Mouse (Mus musculus) megakaryocyte, embryonic 14.5 days (primary cell): ENCODE data around the gene Rsad1. TPM values are rescaled to one million over a fixed set of nuclear protein-coding genes. Genes with fewer than 3 reads are reported as not detected.

Source experiments
- H3K27me3 ChIP-seq: replicated peaks from 2 replicates; pipeline ENCODE3; 2012; ENCODE audit warnings: inconsistent platforms
- H3K36me3 ChIP-seq: replicated peaks from 2 replicates; pipeline ENCODE3; 2012; ENCODE audit warnings: low read length, inconsistent platforms, mixed read lengths
- H3K4me1 ChIP-seq: 2 replicates; pipeline ENCODE4 v1.6.1; 2012; ENCODE audit warnings: inconsistent platforms
- H3K4me3 ChIP-seq: replicated peaks from 2 replicates; pipeline ENCODE3; 2012; ENCODE audit warnings: moderate library complexity, mild to moderate bottlenecking, inconsistent platforms
- H3K9me3 ChIP-seq: 2 replicates; pipeline ENCODE4 v1.6.1; 2012; ENCODE audit warnings: inconsistent platforms
- FLI1 ChIP-seq: IDR thresholded peaks from 2 replicates; pipeline ENCODE4 v1.6.1; 2012; ENCODE audit warnings: low read length, inconsistent platforms, mixed read lengths
- GATA1 ChIP-seq: IDR thresholded peaks from 3 replicates; pipeline ENCODE4 v1.6.1; 2012; ENCODE audit warnings: mixed read lengths, low read length, inconsistent platforms, borderline replicate concordance
- polyA plus RNA-seq: library from polyadenylated mRNA; stranded (reverse); fragments of >175 nt; gene quantifications from 2 replicates; pipeline ENCODE4 v1.2.3, GENCODE M21; 2012; ENCODE audit warnings: low replicate concordance; ENCODE audit not compliant: insufficient read depth

The Rsad1 gene
- polyA plus RNA-seq, 1 experiment: 2.2 TPM

- Histone ChIP-seq H3K27me3 (peaks cover 98% of the 10 kb centered on the region), H3K9me3 (no peaks in the 10 kb centered on the region), H3K4me3 (no peak overlapping the region), H3K4me1 (peaks cover 5% of the 10 kb centered on the region), H3K36me3 (no peaks in the 10 kb centered on the region)
- TF ChIP-seq GATA1: no peak
- no peak for TF ChIP-seq FLI1
Measured at GRCm38 (mm10) chr11:94498093-94498996, 50.7 kb downstream of the Rsad1 start.

GRCm38 (mm10) chr11:94495415-94495814 is 53.6 kb downstream of the Rsad1 start:
- TF ChIP-seq GATA1 (no peak), FLI1 (no peak)
- H3K4me3 ChIP-seq: no peak overlapping the region
- H3K27me3 ChIP-seq: peaks cover 100% of the 10 kb centered on the region

GRCm38 (mm10) chr11:94491749-94492099 is 57.3 kb downstream of the Rsad1 start:
- Histone ChIP-seq H3K36me3 (no peaks in the 10 kb centered on the region), H3K4me1 (peaks cover 11% of the 10 kb centered on the region), H3K4me3 (no peak overlapping the region), H3K27me3 (peaks cover 99% of the 10 kb centered on the region), H3K9me3 (no peaks in the 10 kb centered on the region)
- no peak for TF ChIP-seq GATA1
- TF ChIP-seq FLI1: no peak

More at GRCm38 (mm10) chr11:94495415-94495814, 53.6 kb downstream of the Rsad1 start:
- peaks cover 16% of the 10 kb centered on the region for H3K4me1 ChIP-seq
- no peaks in the 10 kb centered on the region for H3K9me3 ChIP-seq
- no peaks in the 10 kb centered on the region for H3K36me3 ChIP-seq

GRCm38 (mm10) chr11:94491035-94491748 is 57.9 kb downstream of the Rsad1 start:
- H3K27me3 ChIP-seq: peaks cover 99% of the 10 kb centered on the region
- peak overlapping the region; percentile 71 for H3K4me3 ChIP-seq
- TF ChIP-seq GATA1 (no peak), FLI1 (no peak)
- no peaks in the 10 kb centered on the region for H3K36me3 ChIP-seq
- peaks cover 13% of the 10 kb centered on the region for H3K4me1 ChIP-seq
- H3K9me3 ChIP-seq: no peaks in the 10 kb centered on the region

Other genes starting within 250 kb of the Rsad1 start
- 2.8 and 22.3 TPM in 2 replicates for gene Luc7l3, start 227.3 kb downstream of the Rsad1 start, polyA plus RNA-seq
- gene Ankrd40, start 221.3 kb downstream of the Rsad1 start, polyA plus RNA-seq: 32.7 and 40.6 TPM in 2 replicates
- 6.3 TPM in 1 of 2 replicates, not detected in the other for gene Abcc3, start 156.3 kb downstream of the Rsad1 start, polyA plus RNA-seq
- gene Cacna1g, start 75.1 kb downstream of the Rsad1 start, polyA plus RNA-seq: not detected in 2 replicates
- gene Spata20, start 63.1 kb downstream of the Rsad1 start, polyA plus RNA-seq: not detected in 2 replicates
- gene Epn3, start 49.3 kb downstream of the Rsad1 start, polyA plus RNA-seq: not detected in 2 replicates
- gene Mycbpap, start 27.5 kb downstream of the Rsad1 start, polyA plus RNA-seq: not detected in 2 replicates
- gene Chad, start 15.8 kb upstream of the Rsad1 start, polyA plus RNA-seq: 0.45 TPM in 1 of 2 replicates, not detected in the other
- gene Acsf2, start 52.6 kb upstream of the Rsad1 start, polyA plus RNA-seq: 12.9 and 26.6 TPM in 2 replicates
- gene Lrrc59, start 80.5 kb upstream of the Rsad1 start, polyA plus RNA-seq: 85.5 and 96.0 TPM in 2 replicates
- gene Mrpl27, start 104.5 kb upstream of the Rsad1 start, polyA plus RNA-seq: 5.8 and 93.0 TPM in 2 replicates
- gene Eme1, start 104.7 kb upstream of the Rsad1 start, polyA plus RNA-seq: 6.0 and 9.3 TPM in 2 replicates
- 5.2 and 18.2 TPM in 2 replicates for gene Xylt2, start 128.3 kb upstream of the Rsad1 start, polyA plus RNA-seq
- not detected in 2 replicates for gene Gm11541, start 155.2 kb upstream of the Rsad1 start, polyA plus RNA-seq
- gene Cdc34b, start 192.5 kb upstream of the Rsad1 start, polyA plus RNA-seq: not detected in 2 replicates
- not detected in 2 replicates for gene Tmem92, start 233.4 kb upstream of the Rsad1 start, polyA plus RNA-seq